Mouse (Mus musculus): ENCODE measurements at regions not wholly inside any gene's neighbourhood (a gene's known extent, or its start where the extent isn't known, plus 50 kb on each side); places are given as distances from the start of the nearest gene placed in this dataset.

GRCm38 (mm10) chr5:28567341-28567905 is 100.4 kb upstream of the Shh start:
- no peak for DNase-seq (ENCODE audit: low spot score in 2 of 2)

- no peak for DNase-seq (ENCODE audit: low spot score in 2 of 2)
These were observed 96.3 kb upstream of the Shh start for GRCm38 (mm10) chr5:28563401-28563800.

GRCm38 (mm10) chr5:28562917-28563316 is 95.9 kb upstream of the Shh start:
- DNase-seq (ENCODE audit: low spot score in 2 of 2): no peak

- DNase-seq (ENCODE audit: low spot score in 2 of 2): no peak
These were observed 86.5 kb upstream of the Shh start for GRCm38 (mm10) chr5:28553543-28553942.

- no peak for DNase-seq (ENCODE audit: low spot score in 2 of 2)
These were observed 63.3 kb upstream of the Shh start for GRCm38 (mm10) chr5:28530202-28530855.

GRCm38 (mm10) chr5:28526435-28526834 is 59.4 kb upstream of the Shh start:
- DNase-seq (ENCODE audit: low spot score in 2 of 2): no peak

- DNase-seq (ENCODE audit: low spot score in 2 of 2): peak; percentile 83 to 84
These were observed 54.0 kb upstream of the Shh start for GRCm38 (mm10) chr5:28520800-28521707.

- DNase-seq (ENCODE audit: low spot score in 2 of 2): no peak
These were observed 52.0 kb upstream of the Shh start for GRCm38 (mm10) chr5:28519059-28519543.
